Mouse (Mus musculus): ENCODE results near the gene Gtf3c6.

Gtf3c6 gene

GRCm38 (mm10) chr10:40257414-40258255, at the start of gene Gtf3c6:
Gtf3c6 (minus strand) TSS chr10:40258108.
- DNase-seq (ENCODE audit: low read depth, low spot score), result peak; percentile 95

- peak; percentile 21 for DNase-seq (ENCODE audit: low read depth, low spot score)
These were observed 48.1 kb upstream of the Gtf3c6 start for GRCm38 (mm10) chr10:40305989-40306388.

GRCm38 (mm10) chr10:40302140-40302985, 44.5 kb upstream of the Gtf3c6 start, which contains the start of gene Amd1:
Amd1 (minus strand) TSS chr10:40302186.
- peak; percentile 98 for DNase-seq (ENCODE audit: low read depth, low spot score)

- DNase-seq (ENCODE audit: low read depth, low spot score), result peak; percentile 75
These were observed 43.5 kb upstream of the Gtf3c6 start for GRCm38 (mm10) chr10:40301181-40302075.

- peak; percentile 53 for DNase-seq (ENCODE audit: low read depth, low spot score)
These were observed 42.8 kb upstream of the Gtf3c6 start for GRCm38 (mm10) chr10:40300648-40301171.

GRCm38 (mm10) chr10:40292640-40293039, 34.7 kb upstream of the Gtf3c6 start:
- no peak for DNase-seq (ENCODE audit: low read depth, low spot score)

- DNase-seq (ENCODE audit: low read depth, low spot score), result no peak
These were observed 28.9 kb upstream of the Gtf3c6 start for GRCm38 (mm10) chr10:40286767-40287166.

GRCm38 (mm10) chr10:40285571-40285970, 27.7 kb upstream of the Gtf3c6 start:
- DNase-seq (ENCODE audit: low read depth, low spot score), result no peak

- DNase-seq (ENCODE audit: low read depth, low spot score), result no peak
These were observed 27.1 kb upstream of the Gtf3c6 start for GRCm38 (mm10) chr10:40284997-40285396.

- no peak for DNase-seq (ENCODE audit: low read depth, low spot score)
These were observed 26.4 kb upstream of the Gtf3c6 start for GRCm38 (mm10) chr10:40284179-40284831.

- DNase-seq (ENCODE audit: low read depth, low spot score), result no peak
These were observed 25.7 kb upstream of the Gtf3c6 start for GRCm38 (mm10) chr10:40283636-40284035.

- no peak for DNase-seq (ENCODE audit: low read depth, low spot score)
These were observed 23.7 kb upstream of the Gtf3c6 start for GRCm38 (mm10) chr10:40281565-40281964.

- no peak for DNase-seq (ENCODE audit: low read depth, low spot score)
These were observed 20.4 kb upstream of the Gtf3c6 start for GRCm38 (mm10) chr10:40278317-40278716.

- no peak for DNase-seq (ENCODE audit: low read depth, low spot score)
These were observed 18.1 kb upstream of the Gtf3c6 start for GRCm38 (mm10) chr10:40275991-40276390.

- DNase-seq (ENCODE audit: low read depth, low spot score), result no peak
These were observed 16.0 kb upstream of the Gtf3c6 start for GRCm38 (mm10) chr10:40273938-40274337.

GRCm38 (mm10) chr10:40271216-40271615, 13.3 kb upstream of the Gtf3c6 start:
- DNase-seq (ENCODE audit: low read depth, low spot score), result no peak

- no peak for DNase-seq (ENCODE audit: low read depth, low spot score)
These were observed 7.0 kb upstream of the Gtf3c6 start for GRCm38 (mm10) chr10:40264920-40265319.

- no peak for DNase-seq (ENCODE audit: low read depth, low spot score)
These were observed 5.8 kb upstream of the Gtf3c6 start for GRCm38 (mm10) chr10:40263691-40264090.

GRCm38 (mm10) chr10:40262200-40262599, 4.3 kb upstream of the Gtf3c6 start:
- DNase-seq (ENCODE audit: low read depth, low spot score), result no peak

- DNase-seq (ENCODE audit: low read depth, low spot score), result no peak
These were observed 2.4 kb upstream of the Gtf3c6 start for GRCm38 (mm10) chr10:40260305-40260704.

- DNase-seq (ENCODE audit: low read depth, low spot score), result peak; percentile 16
These were observed 1.6 kb upstream of the Gtf3c6 start for GRCm38 (mm10) chr10:40259542-40259941.

Measured in CD4-positive helper T cell, adult 2 months (primary cell).